Mouse (Mus musculus) megakaryocyte, embryonic 14.5 days (primary cell): ENCODE results near the gene Fdxr. TPM values are rescaled to one million over a fixed set of nuclear protein-coding genes. Genes with fewer than 3 reads are reported as not detected.

Experiments used
- H3K27me3 ChIP-seq: replicated peaks from 2 replicates; pipeline ENCODE3; 2012; ENCODE audit warnings: inconsistent platforms
- H3K36me3 ChIP-seq: replicated peaks from 2 replicates; pipeline ENCODE3; 2012; ENCODE audit warnings: low read length, inconsistent platforms, mixed read lengths
- H3K4me1 ChIP-seq: 2 replicates; pipeline ENCODE4 v1.6.1; 2012; ENCODE audit warnings: inconsistent platforms
- H3K4me3 ChIP-seq: replicated peaks from 2 replicates; pipeline ENCODE3; 2012; ENCODE audit warnings: moderate library complexity, mild to moderate bottlenecking, inconsistent platforms
- H3K9me3 ChIP-seq: 2 replicates; pipeline ENCODE4 v1.6.1; 2012; ENCODE audit warnings: inconsistent platforms
- FLI1 ChIP-seq: IDR thresholded peaks from 2 replicates; pipeline ENCODE4 v1.6.1; 2012; ENCODE audit warnings: low read length, inconsistent platforms, mixed read lengths
- GATA1 ChIP-seq: IDR thresholded peaks from 3 replicates; pipeline ENCODE4 v1.6.1; 2012; ENCODE audit warnings: mixed read lengths, low read length, inconsistent platforms, borderline replicate concordance
- polyA plus RNA-seq: library from polyadenylated mRNA; stranded (reverse); fragments of >175 nt; gene quantifications from 2 replicates; pipeline ENCODE4 v1.2.3, GENCODE M21; 2012; ENCODE audit warnings: low replicate concordance; ENCODE audit not compliant: insufficient read depth

Fdxr gene
- polyA plus RNA-seq, 1 experiment = 21.8 TPM

DNA sequence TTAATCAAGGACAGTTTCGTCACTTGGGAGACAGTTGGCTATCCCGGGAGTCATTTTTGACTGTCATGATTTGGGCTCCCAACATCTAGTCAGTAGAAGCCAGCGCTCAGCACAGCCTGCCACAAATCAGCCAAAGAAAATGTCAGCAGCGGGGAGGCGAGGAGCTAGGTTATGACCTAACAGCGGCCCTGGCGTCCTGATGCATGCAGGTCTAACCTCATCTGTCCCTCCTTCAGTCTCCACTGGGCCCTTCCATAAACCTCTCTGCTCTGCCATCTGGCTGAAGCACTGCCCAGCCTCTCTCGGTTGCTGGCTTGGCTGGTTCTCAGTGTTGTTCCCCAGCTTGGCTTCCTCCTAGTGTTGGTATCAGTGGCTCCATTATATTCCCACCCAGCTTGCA is 5.4 kb upstream of the Fdxr start:
- Histone ChIP-seq H3K36me3 (no peaks in the 10 kb centered on the region), H3K4me1 (peaks cover 58% of the 10 kb centered on the region), H3K4me3 (no peak overlapping the region)

GRCm38 (mm10) chr11:115279726-115280125 is 2.9 kb upstream of the Fdxr start:
- H3K4me1 ChIP-seq = peaks cover 59% of the 10 kb centered on the region
- TF ChIP-seq GATA1 = no peak
- no peak for TF ChIP-seq FLI1
- H3K4me3 ChIP-seq = no peak overlapping the region
- H3K27me3 ChIP-seq = peaks cover 20% of the 10 kb centered on the region
- peaks cover 2% of the 10 kb centered on the region for H3K36me3 ChIP-seq
- no peaks in the 10 kb centered on the region for H3K9me3 ChIP-seq

More for the DNA sequence above, 5.4 kb upstream of the Fdxr start:
- no peaks in the 10 kb centered on the region for H3K9me3 ChIP-seq
- TF ChIP-seq GATA1 = no peak
- no peak for TF ChIP-seq FLI1
- peaks cover 35% of the 10 kb centered on the region for H3K27me3 ChIP-seq

DNA sequence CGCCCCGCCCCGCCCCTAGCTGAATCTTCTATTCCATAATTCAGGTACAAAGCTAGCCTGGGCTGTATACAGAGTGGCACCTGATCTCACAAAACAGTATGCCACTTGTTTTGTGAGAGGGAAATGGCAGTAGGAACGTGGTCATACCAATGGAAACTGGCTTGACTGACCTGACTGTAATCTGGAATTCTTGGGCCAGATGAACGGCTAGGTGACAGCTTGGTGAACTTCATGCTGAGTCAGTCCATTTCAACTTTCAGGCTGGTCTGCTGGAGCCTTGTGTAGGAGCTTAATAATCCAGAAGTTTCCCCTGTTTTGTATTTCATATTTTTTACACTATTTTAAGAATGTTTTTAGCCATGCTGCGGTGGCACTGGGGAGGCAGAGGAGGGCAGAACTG is 1.3 kb upstream of the Fdxr start:
- H3K4me1 ChIP-seq = peaks cover 68% of the 10 kb centered on the region
- H3K9me3 ChIP-seq = no peaks in the 10 kb centered on the region
- TF ChIP-seq FLI1 (no peak), GATA1 (no peak)
- peaks cover 5% of the 10 kb centered on the region for H3K27me3 ChIP-seq
- peak overlapping the region; percentile 95 for H3K4me3 ChIP-seq
- H3K36me3 ChIP-seq = peaks cover 12% of the 10 kb centered on the region

- peaks cover 74% of the 10 kb centered on the region for H3K4me1 ChIP-seq
Observed at GRCm38 (mm10) chr11:115277604-115277975, 740 bp upstream of the Fdxr start.

GRCm38 (mm10) chr11:115275954-115276353 is 896 bp downstream of the Fdxr start:
- Histone ChIP-seq H3K4me1 (peaks cover 60% of the 10 kb centered on the region), H3K36me3 (peaks cover 34% of the 10 kb centered on the region), H3K4me3 (peak overlapping the region; percentile 95), H3K27me3 (no peaks in the 10 kb centered on the region), H3K9me3 (no peaks in the 10 kb centered on the region)
- TF ChIP-seq GATA1 (no peak), FLI1 (no peak)

More at GRCm38 (mm10) chr11:115277604-115277975, 740 bp upstream of the Fdxr start:
- Histone ChIP-seq H3K9me3 (no peaks in the 10 kb centered on the region), H3K27me3 (no peaks in the 10 kb centered on the region), H3K4me3 (peak overlapping the region; percentile 95), H3K36me3 (peaks cover 18% of the 10 kb centered on the region)
- TF ChIP-seq FLI1 (no peak), GATA1 (no peak)

GRCm38 (mm10) chr11:115275509-115275908 is 1.3 kb downstream of the Fdxr start:
- Histone ChIP-seq H3K4me3 (peak overlapping the region; percentile 95), H3K4me1 (peaks cover 60% of the 10 kb centered on the region), H3K36me3 (peaks cover 39% of the 10 kb centered on the region), H3K27me3 (no peaks in the 10 kb centered on the region), H3K9me3 (no peaks in the 10 kb centered on the region)
- no peak for TF ChIP-seq FLI1
- TF ChIP-seq GATA1 = no peak

DNA sequence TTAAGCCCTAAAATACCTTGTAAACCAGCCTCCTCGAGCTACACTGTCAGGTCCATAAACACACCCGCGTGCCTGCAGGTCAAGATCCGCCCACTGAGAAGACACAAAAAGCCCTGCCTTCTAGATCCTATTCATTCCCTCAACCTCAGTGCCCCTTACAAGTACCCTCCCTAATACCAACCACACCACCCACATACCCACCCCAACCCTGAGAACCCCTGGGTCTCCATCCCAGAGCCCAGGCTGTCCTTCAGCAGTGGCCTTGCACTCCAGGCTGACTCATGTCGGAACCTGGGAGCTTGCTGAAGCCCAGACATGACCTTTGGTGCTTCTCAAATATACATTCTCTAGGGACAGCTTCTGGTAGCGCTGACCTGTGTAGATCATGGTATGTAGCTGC is 2.1 kb downstream of the Fdxr start:
- Histone ChIP-seq H3K4me3 (no peak overlapping the region), H3K9me3 (no peaks in the 10 kb centered on the region), H3K36me3 (peaks cover 43% of the 10 kb centered on the region), H3K4me1 (peaks cover 60% of the 10 kb centered on the region), H3K27me3 (no peaks in the 10 kb centered on the region)
- TF ChIP-seq GATA1 (no peak), FLI1 (no peak)

DNA sequence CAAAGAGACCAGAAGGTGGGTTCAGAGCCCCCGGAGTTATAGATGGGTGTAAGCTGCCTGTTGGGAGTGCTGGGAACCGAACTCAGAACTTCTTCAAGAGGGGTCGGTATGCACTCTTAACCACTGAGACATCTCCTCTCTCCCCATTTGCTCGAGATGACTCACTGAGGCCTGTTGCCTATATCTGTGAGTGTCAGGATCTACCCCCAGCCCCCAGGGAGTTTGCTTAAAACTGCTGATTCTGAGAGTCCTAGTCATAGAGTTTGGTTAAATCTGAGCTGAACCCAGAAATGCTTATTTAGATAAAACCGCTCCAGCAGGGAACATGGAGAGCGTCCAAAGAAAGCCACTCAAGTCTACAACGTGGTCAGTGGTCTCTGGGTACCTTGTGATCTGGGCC is 2.7 kb downstream of the Fdxr start:
- no peaks in the 10 kb centered on the region for H3K9me3 ChIP-seq
- H3K27me3 ChIP-seq = no peaks in the 10 kb centered on the region
- H3K4me3 ChIP-seq = no peak overlapping the region
- TF ChIP-seq FLI1 = no peak
- TF ChIP-seq GATA1 = no peak
- H3K36me3 ChIP-seq = peaks cover 49% of the 10 kb centered on the region
- peaks cover 56% of the 10 kb centered on the region for H3K4me1 ChIP-seq

GRCm38 (mm10) chr11:115273735-115274134 is 3.1 kb downstream of the Fdxr start:
- Histone ChIP-seq H3K27me3 (peaks cover 3% of the 10 kb centered on the region), H3K4me1 (peaks cover 52% of the 10 kb centered on the region), H3K36me3 (peaks cover 53% of the 10 kb centered on the region), H3K4me3 (no peak overlapping the region), H3K9me3 (no peaks in the 10 kb centered on the region)
- no peak for TF ChIP-seq FLI1
- no peak for TF ChIP-seq GATA1

DNA sequence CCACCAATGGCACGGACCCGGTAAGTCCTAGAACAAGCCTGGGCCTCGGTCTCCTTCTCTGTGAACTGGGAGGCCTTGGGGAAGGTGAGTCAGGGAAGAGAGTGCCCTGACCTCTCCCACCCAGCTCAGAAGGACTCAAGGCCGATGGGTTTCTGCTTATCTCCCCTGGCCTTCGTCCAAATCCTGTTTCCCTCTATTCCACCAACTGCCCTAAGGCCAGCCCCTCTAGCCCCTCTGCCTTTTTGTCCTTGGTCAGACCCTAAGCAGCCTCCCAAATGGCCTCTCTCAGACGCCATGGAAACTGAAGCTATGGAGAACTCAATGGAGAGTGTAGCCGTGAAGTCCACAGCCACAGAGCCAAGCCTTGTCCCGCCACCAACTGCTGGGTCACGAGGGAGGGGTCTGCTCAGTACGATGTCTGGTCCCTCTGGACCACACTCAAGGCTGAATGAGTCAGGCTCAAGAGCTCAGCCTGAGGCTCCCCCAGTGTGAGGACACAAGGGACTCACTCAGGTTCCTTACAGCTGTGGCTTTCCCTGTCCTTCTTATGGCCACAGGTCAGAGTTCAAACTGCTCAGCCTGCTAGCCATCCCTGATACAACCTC is 3.9 kb downstream of the Fdxr start:
- Histone ChIP-seq H3K4me1 (peaks cover 44% of the 10 kb centered on the region), H3K9me3 (no peaks in the 10 kb centered on the region), H3K27me3 (peaks cover 11% of the 10 kb centered on the region), H3K36me3 (peaks cover 60% of the 10 kb centered on the region), H3K4me3 (no peak overlapping the region)
- TF ChIP-seq FLI1 = no peak
- no peak for TF ChIP-seq GATA1
